Mouse (Mus musculus): ENCODE results near the gene Gstcd.

DNA sequence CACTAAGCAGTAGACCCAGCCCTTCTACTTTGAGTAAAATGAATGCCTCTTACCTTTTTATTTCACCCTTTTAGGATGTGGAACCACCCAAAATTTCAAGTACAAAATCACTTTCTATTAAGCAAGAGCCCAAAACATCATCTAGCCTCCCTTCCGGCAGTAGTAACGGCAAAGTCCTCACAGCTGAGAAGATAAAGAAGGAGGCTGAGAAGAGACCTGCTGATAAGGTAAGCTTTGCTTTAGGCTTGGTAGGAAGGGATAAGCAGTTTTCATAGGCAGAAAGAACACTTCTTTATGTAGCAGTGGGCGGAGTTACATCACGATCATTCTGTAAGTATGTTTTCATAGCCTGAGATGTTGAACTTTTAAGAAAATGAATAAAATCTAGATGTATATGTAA lies 6.5 kb upstream of the Gstcd start:
- TF ChIP-seq CTCF (IDR thresholded peaks at IDR 0.05; ENCODE audit: low read depth) (no peak), EP300 (IDR thresholded peaks at IDR 0.05; ENCODE audit: low read depth) (peak; percentile 36; the same call in 1 of the 2 replicates)
